Mouse (Mus musculus) heart, adult 2 months (tissue): ENCODE data around the gene Rnf207.

Experiments
- CTCF ChIP-seq: fragments of 200-600 bp; IDR thresholded peaks from 2 replicates; pipeline ENCODE4 v1.8.1; 2022; ENCODE audit warnings: antibody characterized with exemption, mild to moderate bottlenecking, moderate library complexity
- EP300 ChIP-seq: fragments of 200-500 bp; IDR thresholded peaks from 2 replicates; pipeline ENCODE4 v1.6.1; 2011; ENCODE audit warnings: low read depth, low read length, control low read depth; ENCODE audit not compliant: insufficient read depth
- POLR2A ChIP-seq: fragments of 200-500 bp; IDR thresholded peaks from 2 replicates; pipeline ENCODE4 v1.6.1; 2011; ENCODE audit warnings: mild to moderate bottlenecking, low read depth, low read length, control low read depth; ENCODE audit not compliant: insufficient read depth

DNA sequence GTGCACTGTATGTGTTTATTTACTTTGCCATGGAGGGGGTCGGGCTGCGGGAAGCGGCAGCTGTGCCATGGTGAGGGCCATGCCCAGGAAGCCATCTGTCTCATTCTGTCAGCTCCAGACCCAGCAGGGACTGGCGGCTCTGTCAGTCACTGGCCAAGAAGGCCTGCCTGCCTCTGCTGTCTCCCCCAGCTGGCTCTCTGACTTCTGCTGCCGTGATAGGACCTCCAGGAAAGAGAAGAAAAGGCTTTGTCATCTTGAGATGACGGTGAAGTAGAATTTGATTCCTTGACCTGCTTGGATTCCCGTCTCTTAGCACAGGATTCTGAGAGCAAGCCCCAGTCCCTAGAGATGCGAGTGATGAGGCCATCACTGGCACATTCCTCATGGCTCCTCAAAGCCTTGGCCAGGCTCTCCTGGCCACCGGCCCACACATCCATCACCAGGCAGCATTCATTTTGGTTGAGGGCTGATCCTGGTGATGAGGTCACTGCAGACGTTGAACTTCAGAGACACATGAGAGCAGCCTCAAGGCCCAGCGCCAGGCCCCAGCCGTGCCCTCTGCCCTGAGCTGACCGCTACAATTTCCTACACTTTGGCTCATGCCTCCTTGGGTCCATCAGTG is 50.9 kb downstream of the Rnf207 start:
- TF ChIP-seq CTCF (no peak), EP300 (no peak), POLR2A (no peak)
